Mouse (Mus musculus): Measurements from ENCODE around the gene Drc1. TPM values are rescaled to one million over a fixed set of nuclear protein-coding genes. Genes with fewer than 3 reads are reported as not detected.

The Drc1 gene
- total RNA-seq, 2 experiments from 2014 or later = 11.6 to 13.6 TPM

GRCm38 (mm10) chr5:30411524-30411923, 130.3 kb downstream of the Drc1 start:
- no peak for DNase-seq (ENCODE audit: low spot score in 2 of 2)

GRCm38 (mm10) chr5:30415381-30415780, 134.2 kb downstream of the Drc1 start:
- no peak for DNase-seq (ENCODE audit: low spot score in 2 of 2)

GRCm38 (mm10) chr5:30415876-30416275, 134.7 kb downstream of the Drc1 start:
- no peak for DNase-seq (ENCODE audit: low spot score in 2 of 2)

Other genes starting within 250 kb of the Drc1 start
- gene Tyms, start 207.8 kb upstream of the Drc1 start, total RNA-seq (2021) = 1 to 10 TPM; 3.6 to 4.1 TPM
- 10 to 100 TPM in 1 of 2 experiments, 1 to 10 TPM in 1; 10.0 to 10.7 TPM for gene Garem2, start 176.2 kb upstream of the Drc1 start, total RNA-seq (2021)
- gene 3110082J24Rik, start 175.3 kb upstream of the Drc1 start, total RNA-seq (2021) = 1 to 10 TPM; 2.0 to 3.5 TPM
- 10 to 100 TPM; 58.3 to 64.8 TPM for gene Hadha, start 126.2 kb upstream of the Drc1 start, total RNA-seq (2021)
- gene Hadhb, start 126.1 kb upstream of the Drc1 start, total RNA-seq (2021) = 10 to 100 TPM; 78.7 to 78.9 TPM
- gene Adgrf3, start 75.7 kb upstream of the Drc1 start, total RNA-seq (2021) = under 1 TPM in 1 of 2 experiments, not detected in 1; 0.37 TPM
- 10 to 100 TPM; 48.4 to 49.5 TPM for gene Selenoi, start 48.8 kb upstream of the Drc1 start, total RNA-seq (2021)
- 10 to 100 TPM; 19.7 to 19.8 TPM for gene Otof, start 180.5 kb downstream of the Drc1 start, total RNA-seq (2021)
- gene 1700001C02Rik, start 184.7 kb downstream of the Drc1 start, total RNA-seq (2021) = not detected

All from left cerebral cortex, adult 18-20 months (tissue).